Mouse (Mus musculus): ENCODE measurements around the gene Neu3. TPM values are rescaled to one million over a fixed set of nuclear protein-coding genes. Genes with fewer than 3 reads are reported as not detected.

The Neu3 gene
- polyA plus RNA-seq, 1 experiment = 0.91 TPM

- H3K27me3 ChIP-seq (ENCODE audit: control insufficient read depth, insufficient read depth, low read length) = no peaks in the 10 kb centered on the region
- no peak overlapping the region for H3K4me3 ChIP-seq (ENCODE audit: control insufficient read depth, low read depth, low read length)
- H3K4me1 ChIP-seq (ENCODE audit: control insufficient read depth, insufficient read depth, low read length) = no peaks in the 10 kb centered on the region; the same call in 1 of the 2 replicates
- no peaks in the 10 kb centered on the region for H3K36me3 ChIP-seq (ENCODE audit: control insufficient read depth, insufficient read depth, low read length)
- TF ChIP-seq POLR2A (IDR thresholded peaks at IDR 0.05; ENCODE audit: control insufficient read depth, low read depth, low read length) (no peak), CTCF (IDR thresholded peaks at IDR 0.05; ENCODE audit: control insufficient read depth, insufficient read depth, insufficient replicate concordance, low read depth, low read length) (no peak)
- no peak overlapping the region for H3K27ac ChIP-seq (ENCODE audit: control insufficient read depth, insufficient read depth, low read depth, low read length)
These were observed 37.4 kb downstream of the Neu3 start for GRCm38 (mm10) chr7:99790816-99791215.

GRCm38 (mm10) chr7:99788563-99788962, 39.7 kb downstream of the Neu3 start:
- Histone ChIP-seq H3K36me3 (ENCODE audit: control insufficient read depth, insufficient read depth, low read length) (no peaks in the 10 kb centered on the region), H3K4me3 (ENCODE audit: control insufficient read depth, low read depth, low read length) (no peak overlapping the region), H3K4me1 (ENCODE audit: control insufficient read depth, insufficient read depth, low read length) (no peaks in the 10 kb centered on the region), H3K27me3 (ENCODE audit: control insufficient read depth, insufficient read depth, low read length) (no peaks in the 10 kb centered on the region), H3K27ac (ENCODE audit: control insufficient read depth, insufficient read depth, low read depth, low read length) (no peak overlapping the region)
- TF ChIP-seq CTCF (IDR thresholded peaks at IDR 0.05; ENCODE audit: control insufficient read depth, insufficient read depth, insufficient replicate concordance, low read depth, low read length) (no peak), POLR2A (IDR thresholded peaks at IDR 0.05; ENCODE audit: control insufficient read depth, low read depth, low read length) (no peak)

- Histone ChIP-seq H3K4me3 (ENCODE audit: control insufficient read depth, low read depth, low read length) (no peak overlapping the region), H3K27me3 (ENCODE audit: control insufficient read depth, insufficient read depth, low read length) (no peaks in the 10 kb centered on the region), H3K27ac (ENCODE audit: control insufficient read depth, insufficient read depth, low read depth, low read length) (no peak overlapping the region), H3K36me3 (ENCODE audit: control insufficient read depth, insufficient read depth, low read length) (no peaks in the 10 kb centered on the region), H3K4me1 (ENCODE audit: control insufficient read depth, insufficient read depth, low read length) (no peaks in the 10 kb centered on the region)
- TF ChIP-seq CTCF (IDR thresholded peaks at IDR 0.05; ENCODE audit: control insufficient read depth, insufficient read depth, insufficient replicate concordance, low read depth, low read length) (no peak), POLR2A (IDR thresholded peaks at IDR 0.05; ENCODE audit: control insufficient read depth, low read depth, low read length) (no peak)
These were observed 40.3 kb downstream of the Neu3 start for GRCm38 (mm10) chr7:99787935-99788334.

DNA sequence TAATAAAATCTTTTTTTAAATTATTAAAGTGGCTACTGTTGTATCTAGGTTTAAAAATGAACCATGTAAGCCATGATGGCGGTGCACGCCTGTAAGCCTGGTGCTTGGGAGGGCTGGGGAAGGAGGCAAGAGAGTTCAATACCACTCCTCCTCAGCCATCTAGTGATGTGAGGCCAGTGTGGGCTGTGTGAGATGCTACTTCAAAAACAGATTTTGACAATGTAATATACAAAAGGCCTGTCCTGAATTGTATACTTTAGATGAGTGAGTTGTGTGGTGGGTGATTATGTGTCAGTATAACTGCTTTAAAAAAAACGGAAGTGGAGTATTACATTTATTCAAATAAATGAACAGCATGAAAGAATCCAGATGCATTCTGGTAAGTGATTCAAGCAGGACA, 41.4 kb downstream of the Neu3 start:
- Histone ChIP-seq H3K4me3 (ENCODE audit: control insufficient read depth, low read depth, low read length) (no peak overlapping the region), H3K4me1 (ENCODE audit: control insufficient read depth, insufficient read depth, low read length) (no peaks in the 10 kb centered on the region), H3K36me3 (ENCODE audit: control insufficient read depth, insufficient read depth, low read length) (no peaks in the 10 kb centered on the region), H3K27me3 (ENCODE audit: control insufficient read depth, insufficient read depth, low read length) (no peaks in the 10 kb centered on the region), H3K27ac (ENCODE audit: control insufficient read depth, insufficient read depth, low read depth, low read length) (no peak overlapping the region)
- no peak for TF ChIP-seq POLR2A (IDR thresholded peaks at IDR 0.05; ENCODE audit: control insufficient read depth, low read depth, low read length)
- TF ChIP-seq CTCF (IDR thresholded peaks at IDR 0.05; ENCODE audit: control insufficient read depth, insufficient read depth, insufficient replicate concordance, low read depth, low read length) = no peak

GRCm38 (mm10) chr7:99785553-99785952, 42.7 kb downstream of the Neu3 start:
- H3K36me3 ChIP-seq (ENCODE audit: control insufficient read depth, insufficient read depth, low read length) = no peaks in the 10 kb centered on the region
- TF ChIP-seq CTCF (IDR thresholded peaks at IDR 0.05; ENCODE audit: control insufficient read depth, insufficient read depth, insufficient replicate concordance, low read depth, low read length) (no peak), POLR2A (IDR thresholded peaks at IDR 0.05; ENCODE audit: control insufficient read depth, low read depth, low read length) (no peak)
- no peaks in the 10 kb centered on the region for H3K27me3 ChIP-seq (ENCODE audit: control insufficient read depth, insufficient read depth, low read length)
- no peak overlapping the region for H3K27ac ChIP-seq (ENCODE audit: control insufficient read depth, insufficient read depth, low read depth, low read length)
- H3K4me3 ChIP-seq (ENCODE audit: control insufficient read depth, low read depth, low read length) = no peak overlapping the region
- no peaks in the 10 kb centered on the region for H3K4me1 ChIP-seq (ENCODE audit: control insufficient read depth, insufficient read depth, low read length)

GRCm38 (mm10) chr7:99783421-99783820, 44.8 kb downstream of the Neu3 start:
- TF ChIP-seq POLR2A (IDR thresholded peaks at IDR 0.05; ENCODE audit: control insufficient read depth, low read depth, low read length) = no peak
- no peak for TF ChIP-seq CTCF (IDR thresholded peaks at IDR 0.05; ENCODE audit: control insufficient read depth, insufficient read depth, insufficient replicate concordance, low read depth, low read length)
- Histone ChIP-seq H3K4me1 (ENCODE audit: control insufficient read depth, insufficient read depth, low read length) (no peaks in the 10 kb centered on the region), H3K36me3 (ENCODE audit: control insufficient read depth, insufficient read depth, low read length) (no peaks in the 10 kb centered on the region), H3K4me3 (ENCODE audit: control insufficient read depth, low read depth, low read length) (no peak overlapping the region), H3K27me3 (ENCODE audit: control insufficient read depth, insufficient read depth, low read length) (no peaks in the 10 kb centered on the region), H3K27ac (ENCODE audit: control insufficient read depth, insufficient read depth, low read depth, low read length) (no peak overlapping the region)

GRCm38 (mm10) chr7:99781916-99782315, 46.3 kb downstream of the Neu3 start:
- H3K27ac ChIP-seq (ENCODE audit: control insufficient read depth, insufficient read depth, low read depth, low read length) = no peak overlapping the region
- no peaks in the 10 kb centered on the region for H3K4me1 ChIP-seq (ENCODE audit: control insufficient read depth, insufficient read depth, low read length)
- no peaks in the 10 kb centered on the region for H3K27me3 ChIP-seq (ENCODE audit: control insufficient read depth, insufficient read depth, low read length)
- no peak for TF ChIP-seq CTCF (IDR thresholded peaks at IDR 0.05; ENCODE audit: control insufficient read depth, insufficient read depth, insufficient replicate concordance, low read depth, low read length)
- TF ChIP-seq POLR2A (IDR thresholded peaks at IDR 0.05; ENCODE audit: control insufficient read depth, low read depth, low read length) = no peak
- no peak overlapping the region for H3K4me3 ChIP-seq (ENCODE audit: control insufficient read depth, low read depth, low read length)
- no peaks in the 10 kb centered on the region for H3K36me3 ChIP-seq (ENCODE audit: control insufficient read depth, insufficient read depth, low read length)

- Histone ChIP-seq H3K27me3 (ENCODE audit: control insufficient read depth, insufficient read depth, low read length) (no peaks in the 10 kb centered on the region), H3K27ac (ENCODE audit: control insufficient read depth, insufficient read depth, low read depth, low read length) (no peak overlapping the region), H3K4me3 (ENCODE audit: control insufficient read depth, low read depth, low read length) (no peak overlapping the region), H3K36me3 (ENCODE audit: control insufficient read depth, insufficient read depth, low read length) (no peaks in the 10 kb centered on the region), H3K4me1 (ENCODE audit: control insufficient read depth, insufficient read depth, low read length) (no peaks in the 10 kb centered on the region)
- TF ChIP-seq POLR2A (IDR thresholded peaks at IDR 0.05; ENCODE audit: control insufficient read depth, low read depth, low read length) (no peak), CTCF (IDR thresholded peaks at IDR 0.05; ENCODE audit: control insufficient read depth, insufficient read depth, insufficient replicate concordance, low read depth, low read length) (no peak)
These were observed 46.8 kb downstream of the Neu3 start for GRCm38 (mm10) chr7:99781385-99781784.

All from testis, adult 2 months (tissue).